Mouse (Mus musculus) layer of hippocampus, adult 8-10 months (tissue): ENCODE results near the gene Nbea. TPM values are rescaled to one million over a fixed set of nuclear protein-coding genes. Genes with fewer than 3 reads are reported as not detected.
"Not testable (repeated sequence)": the region's sequence is repeated elsewhere in the genome, so short reads cannot be mapped to it uniquely, and the experiment has no call there.

Source experiments
- DNase-seq, 2 experiments: peaks; one replicate each; pipeline ENCODE4 v3.0.0; 2022; ENCODE audit warnings: low spot score in 2 of 2
- total RNA-seq, 4 experiments: library from RNA; stranded (reverse); gene quantifications; 2 replicates each; pipeline ENCODE4 v1.2.4; 2022

Gene Nbea
- total RNA-seq, 4 experiments from 2014 or later: 174 to 221 (median 199) TPM

DNA sequence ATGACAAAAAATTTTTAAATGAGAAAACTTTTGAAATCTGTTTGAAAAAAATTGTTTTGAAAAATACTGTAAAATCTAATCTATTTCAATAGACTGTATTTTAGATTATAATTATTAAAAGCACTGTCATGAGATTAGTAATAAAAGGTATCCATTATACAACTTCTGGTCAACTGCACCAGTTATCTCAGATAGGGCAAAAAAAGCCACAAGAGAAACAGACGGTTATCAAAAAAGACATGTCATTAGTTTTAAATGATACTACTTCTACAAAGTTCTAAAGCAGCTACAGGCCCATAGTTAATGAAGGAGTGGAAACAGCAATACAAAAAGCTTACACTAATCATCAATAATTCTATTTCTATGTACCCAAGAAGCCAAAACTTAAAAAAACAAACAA lies 144.0 kb downstream of the Nbea start:
- DNase-seq: no peak

DNA sequence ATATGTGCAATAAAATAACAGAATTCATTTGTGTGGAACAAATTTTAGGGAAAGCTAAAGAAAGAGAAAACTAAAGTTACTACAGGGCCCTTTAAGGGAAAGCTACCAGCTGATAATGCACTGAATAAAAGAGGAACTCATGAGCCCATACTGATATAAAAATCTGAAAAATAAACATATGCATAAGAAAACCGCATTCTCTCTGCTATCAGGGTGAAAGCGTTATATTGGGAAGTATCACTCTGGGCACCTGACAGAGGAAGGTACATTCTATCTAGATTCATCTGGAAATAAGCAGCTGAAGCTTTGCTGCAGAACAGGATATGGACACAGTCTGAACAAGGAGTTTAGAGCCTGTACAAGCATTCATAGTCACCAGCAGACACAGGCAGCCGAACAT lies 148.9 kb downstream of the Nbea start:
- no peak for DNase-seq

DNA sequence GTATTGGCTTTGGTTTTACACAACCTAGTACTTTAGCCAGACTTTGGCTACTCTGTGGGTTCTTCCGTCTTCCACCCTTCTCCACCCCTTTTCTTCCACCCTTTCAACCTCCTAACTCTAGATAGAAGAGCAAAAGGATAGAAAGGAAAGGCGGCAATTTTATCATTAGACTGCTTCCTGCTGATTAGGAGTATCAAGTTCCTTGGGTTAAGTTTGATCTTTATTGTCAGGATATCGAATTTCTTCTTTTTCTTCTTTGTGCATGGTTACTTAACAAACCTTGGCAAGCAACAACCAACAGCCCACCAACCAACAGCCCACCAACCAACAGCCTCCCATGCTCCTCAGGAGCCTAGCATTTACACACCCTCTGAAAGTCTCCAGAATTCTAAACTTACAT lies 165.0 kb downstream of the Nbea start:
- no peak for DNase-seq

DNA sequence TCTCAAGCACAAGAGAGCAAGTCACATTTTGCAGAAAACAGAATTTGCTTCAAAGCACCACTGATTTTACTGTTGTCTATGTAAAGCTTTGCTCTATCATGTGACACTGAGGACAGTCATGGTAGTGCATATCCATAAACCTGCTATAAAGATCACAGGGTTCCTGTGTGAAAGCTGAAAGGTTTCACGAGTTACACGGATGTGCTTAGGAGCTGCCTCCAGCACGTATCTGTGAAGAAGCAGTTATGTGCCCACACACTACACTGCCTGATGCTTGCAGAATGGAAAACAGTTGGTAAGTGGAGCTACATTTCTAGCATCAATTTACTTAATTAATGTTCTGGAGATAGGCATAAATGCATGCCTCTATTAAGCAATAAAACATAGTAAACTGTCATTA lies 172.4 kb downstream of the Nbea start:
- no peak for DNase-seq

DNA sequence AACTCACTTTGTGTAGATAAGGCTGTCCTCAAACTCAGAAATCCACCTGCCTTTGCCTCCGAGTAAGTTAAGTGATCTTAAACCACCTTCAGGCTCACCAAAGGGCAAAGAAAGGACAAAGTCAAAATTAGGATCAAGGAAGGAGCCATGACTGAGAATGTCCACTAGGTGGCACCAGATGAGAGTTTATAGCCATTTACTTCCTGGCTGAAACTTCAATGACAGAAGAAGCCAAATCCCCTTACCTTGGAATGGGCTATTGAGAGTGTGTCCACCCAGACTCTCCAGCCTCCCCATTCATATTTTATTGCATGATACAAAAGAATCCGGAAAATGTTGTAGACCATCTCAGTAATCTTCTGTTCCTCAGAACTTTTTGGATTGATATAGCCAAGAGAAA lies 175.5 kb downstream of the Nbea start:
- DNase-seq: no peak

DNA sequence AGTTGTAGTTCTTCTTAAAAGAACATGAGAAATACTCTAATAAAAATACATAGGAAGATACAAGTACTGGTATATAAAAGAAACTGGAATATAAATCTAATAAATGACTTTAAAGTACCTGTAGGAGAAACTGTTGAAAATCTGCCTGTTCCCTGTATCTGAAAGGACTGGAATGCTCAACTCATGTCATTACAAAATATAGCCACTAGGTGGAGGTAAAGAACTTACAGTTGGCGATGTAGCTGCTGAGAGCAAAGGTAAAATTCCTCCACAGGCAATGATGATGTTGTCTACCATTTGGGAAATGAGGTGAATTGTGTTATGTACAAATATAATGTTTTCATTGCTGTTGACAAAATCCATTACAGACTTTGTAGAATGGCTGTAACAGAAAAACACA lies 183.2 kb downstream of the Nbea start:
- DNase-seq: no peak

DNA sequence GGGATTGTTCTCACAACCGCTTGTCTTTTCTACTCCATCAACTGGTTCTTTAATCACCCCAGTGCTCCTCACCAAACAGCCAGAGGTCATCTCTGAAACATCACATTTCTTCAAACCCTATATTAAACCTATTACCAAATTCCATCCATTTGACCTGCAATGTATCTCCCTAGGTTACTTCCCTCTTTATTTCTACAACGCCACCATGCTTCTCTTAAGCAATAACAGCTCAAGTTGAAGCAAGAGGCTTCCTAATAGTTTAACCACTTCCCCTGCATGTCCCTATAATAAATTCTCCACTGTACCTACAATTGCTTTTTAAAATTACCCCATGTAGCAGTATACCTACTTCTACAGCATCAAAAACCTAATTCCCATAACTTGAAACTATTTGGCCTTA lies 205.1 kb downstream of the Nbea start:
- no peak for DNase-seq

DNA sequence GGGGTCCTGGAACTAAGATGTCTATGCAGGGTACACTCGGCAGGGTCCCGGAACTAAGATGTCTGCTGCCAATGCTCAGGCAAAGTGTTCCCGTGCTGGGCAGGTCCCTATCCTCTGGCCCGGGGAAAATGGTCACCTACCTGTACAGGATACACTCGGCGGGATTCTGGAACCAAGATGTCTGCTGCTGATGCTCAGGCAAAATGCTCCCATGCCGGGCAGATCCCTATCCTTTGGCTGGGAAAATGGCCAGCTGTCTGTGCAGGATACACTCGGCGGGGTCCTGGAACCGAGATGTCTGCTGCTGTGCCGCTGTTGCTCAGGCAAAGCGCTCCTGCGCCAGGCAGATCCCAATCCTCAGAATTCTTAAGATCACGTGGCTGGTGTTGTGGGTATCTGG lies 206.5 kb downstream of the Nbea start:
- DNase-seq: not testable (repeated sequence)

DNA sequence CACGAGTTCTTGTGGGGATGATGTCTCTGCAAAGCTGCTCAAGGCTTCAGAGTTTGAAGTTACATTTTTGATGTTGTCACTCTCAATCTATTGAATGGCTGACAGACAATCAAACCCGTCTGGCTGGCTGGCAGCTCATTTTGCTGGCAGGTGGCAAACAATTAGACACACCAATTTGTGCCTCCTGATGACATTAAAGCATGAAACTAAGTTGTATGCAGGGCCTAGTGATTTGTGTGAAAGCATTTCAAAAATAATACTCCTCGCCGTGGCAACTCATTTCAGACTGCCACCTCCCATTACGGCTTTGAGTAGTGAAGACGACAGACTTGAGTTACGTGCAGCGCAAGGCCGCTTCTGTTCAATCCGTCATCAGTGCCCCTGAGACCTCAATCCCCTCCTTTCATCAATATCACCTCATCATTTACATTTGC lies 217.8 kb downstream of the Nbea start:
- DNase-seq: no peak

DNA sequence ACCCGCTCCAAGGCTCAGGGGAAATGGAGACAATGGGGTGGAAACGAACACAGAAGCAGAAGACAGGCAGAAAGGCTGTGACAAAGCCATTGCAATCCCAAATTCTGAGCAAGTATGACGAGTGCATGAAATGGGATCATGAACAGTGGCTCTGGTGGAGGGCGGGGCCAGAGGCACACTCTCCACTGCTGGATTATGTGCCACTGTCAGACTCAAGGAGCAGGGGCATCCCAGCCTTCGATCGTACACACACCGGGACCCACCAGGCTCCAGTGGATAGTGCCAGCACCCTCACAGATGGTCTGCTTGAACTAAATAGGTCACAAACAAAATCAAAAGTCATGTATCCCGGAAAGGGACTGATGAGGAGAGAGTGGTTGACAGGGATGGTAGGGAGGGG lies 220.5 kb downstream of the Nbea start:
- no peak for DNase-seq

DNA sequence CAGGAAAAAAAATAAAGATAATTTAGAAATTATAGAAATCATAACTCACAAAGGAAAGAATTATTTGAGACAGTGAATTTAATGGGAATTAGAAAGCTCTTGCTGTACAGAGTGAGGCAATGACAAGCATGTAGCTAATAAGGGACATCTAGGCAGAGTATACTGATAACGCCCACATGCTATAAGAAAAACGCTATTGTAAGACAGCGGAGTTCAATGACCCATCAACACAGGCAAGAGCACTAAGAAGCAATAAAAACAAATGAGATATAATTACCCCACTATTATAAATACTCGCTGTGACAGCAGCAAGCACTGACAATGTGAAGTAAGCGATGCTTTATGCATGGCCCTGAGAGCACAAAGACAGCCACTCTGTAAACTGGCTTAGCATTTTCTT lies 233.5 kb downstream of the Nbea start:
- no peak for DNase-seq

DNA sequence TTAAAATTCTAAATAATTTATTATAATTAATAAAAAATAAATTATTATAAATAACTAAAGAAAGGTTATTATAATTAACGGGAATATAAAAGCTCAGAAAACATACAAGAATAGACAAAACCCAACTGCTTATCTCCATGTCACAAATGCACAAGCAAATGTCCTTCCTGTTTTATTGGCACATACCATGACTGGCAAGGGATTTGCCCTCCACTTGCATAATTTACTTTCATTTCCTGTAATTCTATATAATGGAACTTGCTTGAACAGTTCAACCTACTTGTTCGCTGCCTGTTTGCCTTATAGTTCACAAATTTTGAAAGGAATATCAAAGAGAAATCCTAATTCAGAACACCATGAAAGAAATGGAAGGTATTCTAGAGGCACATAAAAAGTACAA lies 234.4 kb downstream of the Nbea start:
- DNase-seq: no peak

DNA sequence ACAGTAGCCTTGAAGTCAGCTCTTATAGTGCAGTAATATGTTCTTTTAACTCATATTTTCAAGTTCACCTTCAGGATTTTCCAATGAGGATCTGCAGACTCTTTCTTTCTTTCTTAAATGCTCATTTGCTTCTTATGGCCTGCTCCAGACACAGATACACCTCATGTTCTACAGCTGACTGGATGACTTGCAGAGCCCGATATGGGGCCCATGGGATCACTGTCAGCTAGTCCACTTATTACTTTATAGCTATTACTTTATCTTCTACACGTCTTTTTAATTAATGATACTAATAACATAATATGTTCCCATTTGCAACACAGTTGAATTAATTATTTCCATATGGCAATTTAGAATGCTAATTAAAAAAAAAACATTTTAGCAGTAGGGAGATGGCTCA lies 256.2 kb downstream of the Nbea start:
- no peak for DNase-seq

DNA sequence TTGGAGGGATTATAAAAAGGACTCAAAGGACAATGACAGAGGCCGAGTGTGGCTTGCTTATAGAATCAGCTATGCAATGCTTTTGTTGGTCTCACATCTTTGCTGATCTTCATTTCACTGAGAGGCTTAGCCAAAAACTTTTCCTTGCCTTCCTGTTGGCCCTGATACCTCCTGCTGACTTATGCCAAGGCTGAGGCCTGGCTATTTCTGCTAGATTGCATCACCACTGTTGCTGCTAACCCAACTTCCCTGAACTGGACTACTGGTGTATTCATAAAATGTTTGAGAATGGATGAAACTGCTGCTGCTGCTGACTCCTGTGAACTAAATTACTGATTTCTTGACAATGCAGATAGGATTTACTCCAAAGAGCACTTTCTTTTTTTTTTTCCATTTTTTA lies 274.2 kb downstream of the Nbea start:
- no peak for DNase-seq

DNA sequence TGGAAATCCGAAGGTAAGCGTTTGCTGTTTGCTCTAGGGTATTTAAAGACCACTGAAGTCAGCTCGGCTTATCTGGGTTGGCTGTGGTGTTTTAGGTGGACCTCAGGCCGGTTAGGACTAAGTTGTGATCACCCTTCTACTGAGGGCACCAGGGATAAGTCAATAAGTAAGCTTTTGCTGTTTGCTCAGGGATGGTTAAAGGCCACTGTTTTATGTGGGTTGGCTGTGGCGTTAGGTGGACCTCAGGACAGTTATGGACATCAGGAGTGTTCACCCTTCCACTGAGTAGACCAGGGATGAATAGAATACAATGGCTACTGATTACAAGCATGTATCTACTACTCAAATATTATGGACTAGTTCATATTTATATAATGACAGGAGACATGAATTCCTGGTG lies 292.9 kb downstream of the Nbea start:
- DNase-seq: no peak

DNA sequence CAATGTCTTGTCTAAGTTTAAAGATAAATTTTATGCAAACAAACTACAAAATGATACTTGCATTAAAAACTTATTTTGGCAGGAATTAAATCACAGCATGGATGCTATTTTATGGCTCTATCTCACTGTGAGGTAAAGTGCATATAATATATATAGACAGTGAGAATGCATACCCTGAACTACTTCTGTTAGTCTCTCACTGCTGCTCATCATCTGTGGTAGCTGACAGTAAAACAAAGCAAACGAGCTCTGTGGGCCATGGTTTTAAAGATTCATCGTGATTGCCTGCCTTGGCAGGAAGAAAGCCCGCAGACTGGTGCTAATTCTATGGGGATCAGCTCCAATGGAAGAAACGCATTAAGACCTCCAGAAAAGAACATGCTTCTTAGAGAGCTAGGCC lies 294.3 kb downstream of the Nbea start:
- DNase-seq: no peak

DNA sequence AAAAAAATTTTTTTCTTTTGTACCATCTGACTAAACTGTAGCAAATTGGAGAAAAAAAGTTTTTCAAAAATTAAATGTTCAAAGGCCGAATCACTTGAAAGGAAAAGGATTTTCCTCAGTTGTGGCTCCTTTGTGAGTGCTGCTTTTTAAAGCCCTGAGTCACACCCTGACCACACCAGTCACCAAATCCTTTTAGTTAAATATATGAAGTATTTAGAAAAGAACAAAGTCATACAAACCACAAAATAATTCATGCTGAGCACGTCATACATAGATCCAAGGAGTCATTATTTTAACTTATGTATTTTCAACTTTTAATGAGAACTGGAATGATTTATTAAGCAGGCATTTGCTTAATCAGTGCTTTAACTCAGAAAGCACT lies 295.7 kb downstream of the Nbea start:
- DNase-seq: no peak

DNA sequence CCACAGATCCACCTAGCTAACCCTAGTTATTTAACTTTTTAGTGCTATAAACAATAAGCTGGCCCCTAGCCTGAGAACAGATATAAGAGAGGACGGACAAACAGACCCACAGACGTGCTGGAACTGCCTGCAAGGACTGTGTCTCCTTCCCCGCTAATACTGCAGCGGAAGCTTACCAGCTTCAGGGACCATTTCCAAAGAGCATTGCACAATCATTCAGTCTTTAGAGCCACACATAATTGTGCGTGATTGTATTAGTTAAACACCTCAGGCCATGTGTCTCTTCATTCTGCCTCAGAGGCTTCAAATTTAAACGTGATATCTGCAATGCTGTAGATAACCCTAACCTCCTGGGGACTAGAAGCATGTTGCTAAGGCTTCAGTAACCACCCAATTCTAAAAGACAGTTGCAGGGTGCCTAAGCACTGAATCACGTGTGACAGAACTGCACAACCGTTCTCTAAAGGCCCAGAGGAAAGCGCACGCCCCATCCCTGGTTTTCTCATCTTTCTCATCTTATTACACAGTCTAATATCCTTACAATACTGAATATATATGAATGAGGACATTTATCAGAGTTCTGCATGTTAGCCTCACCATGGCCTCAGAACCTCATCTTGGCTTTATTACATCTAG lies 296.2 kb downstream of the Nbea start:
- no peak for DNase-seq

DNA sequence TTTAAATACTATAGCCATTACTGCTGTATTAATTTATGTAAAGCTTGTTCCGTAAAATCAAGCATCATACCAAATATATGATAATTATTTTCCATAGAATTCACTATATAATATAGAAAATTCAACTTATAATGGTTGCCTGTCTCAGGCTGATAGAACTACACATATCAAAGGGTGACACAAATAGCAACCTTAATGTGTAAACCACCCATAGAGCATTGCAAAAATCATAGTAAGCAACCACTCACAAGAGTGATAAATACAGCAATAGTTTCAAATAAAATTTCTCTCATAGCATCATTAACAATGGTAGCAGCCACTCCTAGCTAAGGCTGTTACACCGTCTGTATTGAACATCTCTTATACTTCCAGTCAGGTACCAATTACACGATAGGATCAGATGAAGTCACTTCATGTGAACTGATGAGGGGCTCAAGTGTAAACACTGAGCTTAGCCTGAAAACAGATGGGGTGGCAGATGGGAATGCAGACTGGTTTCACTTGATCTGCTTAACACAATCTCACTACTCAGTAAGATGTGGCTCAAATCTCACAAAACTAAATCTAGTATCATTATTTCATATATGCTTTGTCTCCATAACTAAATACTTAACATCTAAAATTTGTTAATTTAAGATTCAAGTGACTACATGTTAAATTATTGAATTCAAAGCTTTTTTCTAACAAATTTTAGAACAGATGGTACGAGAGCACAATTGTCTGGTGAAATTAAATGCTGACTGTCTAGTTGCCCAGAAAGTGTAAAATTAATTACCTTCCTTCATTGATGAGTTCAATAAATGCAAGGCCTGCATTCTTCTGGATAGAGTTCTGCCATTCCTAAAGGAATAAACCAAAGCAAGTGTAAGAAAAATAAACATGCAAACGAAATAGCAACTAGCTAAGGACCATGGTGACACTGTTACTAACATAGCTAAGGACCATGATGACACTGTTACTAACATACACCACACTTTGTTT lies 310.3 kb downstream of the Nbea start:
- DNase-seq: peak; percentile 37 to 65

DNA sequence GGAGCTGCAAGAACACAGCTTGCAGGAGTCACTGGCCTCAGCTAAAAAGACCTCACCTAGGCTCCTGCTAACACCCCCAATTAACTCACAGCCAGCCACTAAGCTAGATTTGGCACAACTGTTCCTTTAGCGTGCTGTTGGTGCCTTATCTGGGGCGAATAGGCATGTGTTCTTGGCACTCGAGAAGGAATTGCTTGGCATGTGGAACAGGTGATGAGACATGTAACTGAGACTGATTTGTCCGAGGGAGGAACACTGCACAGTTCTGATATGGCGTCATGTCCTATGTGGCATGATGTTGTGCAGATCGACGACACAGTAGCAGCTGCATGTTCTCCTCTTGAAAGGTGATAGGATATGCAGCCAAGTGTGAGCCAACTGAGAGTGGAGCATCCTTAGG lies 331.0 kb downstream of the Nbea start:
- no peak for DNase-seq

DNA sequence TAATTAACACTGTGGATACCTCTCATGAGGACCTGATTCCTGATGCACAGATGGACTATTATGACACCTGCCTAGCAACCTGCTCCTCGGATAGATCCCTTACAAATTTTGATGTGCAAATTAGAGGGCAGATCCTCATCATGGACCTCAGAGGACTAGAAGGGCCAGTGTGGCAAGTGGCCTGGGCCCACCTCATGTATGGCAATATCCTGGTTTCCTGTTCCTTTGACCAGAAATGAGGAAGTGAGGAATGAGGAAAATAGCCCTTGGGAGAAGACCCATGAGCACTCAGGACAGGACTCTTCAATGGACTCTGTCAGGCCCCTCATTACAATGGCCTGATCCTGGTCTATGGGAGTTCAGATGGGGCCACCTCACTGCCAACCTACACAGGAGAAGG lies 336.4 kb downstream of the Nbea start:
- DNase-seq: no peak

DNA sequence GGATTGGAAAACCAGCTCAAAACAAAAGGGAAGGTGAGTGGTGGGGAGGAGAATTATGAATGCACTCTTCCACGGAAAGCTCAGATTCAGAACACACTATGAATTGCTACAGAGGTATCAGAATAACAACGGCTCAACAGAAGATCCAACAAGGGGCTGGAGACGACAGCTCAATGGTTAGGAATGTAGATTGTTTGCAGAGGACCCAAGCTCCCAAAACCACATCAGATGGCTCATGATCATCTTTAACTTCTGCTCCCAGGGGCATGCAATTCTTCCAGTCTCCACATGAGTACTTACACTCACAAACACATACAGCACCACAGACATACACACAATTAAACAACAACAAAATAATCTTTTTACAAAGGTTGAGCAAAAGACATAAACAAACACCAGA lies 346.3 kb downstream of the Nbea start:
- DNase-seq: no peak

DNA sequence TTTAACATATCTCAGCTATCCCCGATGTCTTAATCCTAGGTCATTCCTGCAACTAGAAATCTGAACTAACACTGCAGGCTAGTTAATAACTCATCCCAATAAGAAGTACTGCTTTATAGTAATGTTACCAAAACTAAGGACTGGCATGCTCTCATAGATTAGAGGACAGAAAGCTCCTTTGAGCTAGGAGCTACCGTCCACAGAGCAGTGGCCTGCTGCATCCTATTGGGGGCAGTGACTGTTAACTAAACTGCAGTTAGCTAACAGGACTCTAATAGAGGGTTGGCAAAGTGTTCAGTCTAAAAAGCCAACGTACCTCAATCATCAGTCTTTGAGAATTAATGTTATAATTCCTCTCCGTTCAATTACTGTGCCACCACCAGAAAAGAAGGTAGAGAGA lies 348.3 kb downstream of the Nbea start:
- DNase-seq: no peak
